Mouse (Mus musculus) hindbrain, postnatal 0 days (tissue): ENCODE measurements around the gene 2310022B05Rik. TPM values are rescaled to one million over a fixed set of nuclear protein-coding genes. Genes with fewer than 3 reads are reported as not detected.

ENCODE experiments used
- ATAC-seq: fragments of 200-750 bp; cut with Nextera tagmentation; 2 replicates; pipeline ENCODE4 v1.8.0; 2017; ENCODE audit warnings: mild to moderate bottlenecking, moderate TSS enrichment, moderate library complexity
- DNase-seq: peaks from one replicate; pipeline ENCODE4 v3.0.0-alpha.2; 2015; ENCODE audit warnings: low spot score
- H3K27ac ChIP-seq: fragments of 300-500 bp; sonication (generic); 2 replicates; pipeline ENCODE4 v1.5.1; 2014; ENCODE audit warnings: mild to moderate bottlenecking
- H3K27me3 ChIP-seq: fragments of 300-500 bp; sonication (generic); 2 replicates; pipeline ENCODE4 v1.6.1; 2014; ENCODE audit warnings: low read length, mixed read lengths; ENCODE audit not compliant: insufficient read depth
- H3K36me3 ChIP-seq: fragments of 300-500 bp; sonication (generic); 2 replicates; pipeline ENCODE4 v1.6.1; 2014; ENCODE audit warnings: low read length, mixed read lengths; ENCODE audit not compliant: insufficient read depth
- H3K4me1 ChIP-seq: fragments of 300-500 bp; sonication (generic); 2 replicates; pipeline ENCODE4 v1.6.1; 2014; ENCODE audit warnings: antibody characterized with exemption, low read length, mixed read lengths; ENCODE audit not compliant: insufficient read depth
- H3K4me2 ChIP-seq: fragments of 300-500 bp; sonication (generic); 2 replicates; pipeline ENCODE4 v1.6.1; 2014; ENCODE audit warnings: low read depth, mild to moderate bottlenecking, low read length, moderate library complexity, mixed read lengths
- H3K4me3 ChIP-seq: fragments of 300-500 bp; sonication (generic); 2 replicates; pipeline ENCODE4 v1.5.1; 2014; ENCODE audit warnings: low read length
- H3K9ac ChIP-seq: fragments of 300-500 bp; sonication (generic); replicated peaks from 2 replicates; pipeline ENCODE4 v1.6.1; 2014; ENCODE audit warnings: mild to moderate bottlenecking, low read length, moderate library complexity, mixed read lengths
- H3K9me3 ChIP-seq: fragments of 300-500 bp; sonication (generic); 2 replicates; pipeline ENCODE4 v1.6.1; 2016; ENCODE audit warnings: low read length, mixed read lengths
- CTCF ChIP-seq: IDR thresholded peaks from 2 replicates; pipeline ENCODE4 v1.5.1; 2016; ENCODE audit warnings: antibody characterized with exemption, control low read depth, low read depth
- WGBS: fragments of 180-500 bp; shearing (Covaris S2); extraction: QIAGEN DNeasy Blood & Tissue Kit; methylation state at CpG from one replicate; pipeline ENCODE4 v1.1.7; 2014; 5-methylcytosine and 5-hydroxymethylcytosine counted together
- polyA plus RNA-seq: library from polyadenylated mRNA; unstranded; fragments of >200 nt; fragmentation: Nextera tagmentation; extraction: Ambion mirVana; gene quantifications from 2 replicates; pipeline ENCODE4 v1.2.1, GENCODE M21; 2015
- total RNA-seq: library from RNA; depleted of rRNA; stranded (reverse); fragments of >200 nt; gene quantifications from 2 replicates; pipeline ENCODE4 v1.2.3, GENCODE M21; 2014; rRNA removed

The 2310022B05Rik gene
- 100 and 106 TPM in 2 replicates for total RNA-seq
- polyA plus RNA-seq = 27.0 and 30.2 TPM in 2 replicates

DNA sequence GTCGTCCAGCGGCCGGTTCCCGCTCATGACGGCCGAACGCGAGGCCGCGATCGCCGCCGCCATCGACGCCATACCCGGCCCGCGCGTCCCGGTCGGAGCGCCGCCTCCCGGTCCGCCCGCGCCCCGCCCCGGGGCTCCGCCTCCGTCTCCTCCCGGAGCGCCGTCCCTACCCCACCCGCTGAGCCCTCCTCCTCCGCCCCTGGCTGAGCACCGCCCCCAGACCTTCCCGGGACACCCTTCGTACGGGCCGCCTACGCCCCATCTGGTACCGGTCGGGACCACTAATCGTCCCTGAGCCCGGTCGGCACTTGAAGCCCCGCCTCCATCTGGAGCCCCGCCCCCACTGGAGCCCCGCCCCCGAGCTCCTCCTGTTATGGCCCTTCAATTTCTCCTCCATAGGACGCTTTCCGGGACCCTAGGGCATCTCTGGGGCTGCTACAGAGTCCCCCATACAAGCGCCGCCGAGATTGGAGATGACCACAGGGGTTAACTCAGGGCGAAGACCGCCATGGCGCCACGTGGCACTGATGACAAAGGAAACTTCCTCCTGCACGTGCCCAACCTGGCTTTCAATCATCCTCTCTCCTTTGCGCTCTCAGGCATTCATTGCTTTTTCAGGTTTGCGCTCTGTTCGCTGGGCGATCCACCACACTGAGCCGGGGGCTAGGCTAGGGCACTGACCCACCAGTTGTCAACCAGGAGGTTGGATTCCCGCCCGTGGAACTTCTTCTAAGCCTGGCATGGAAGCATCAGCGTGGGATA is at the start of gene 2310022B05Rik:
Gene 2310022B05Rik, minus strand, starts transcription at position 258 of the 762 bp plus-strand sequence.
- Histone ChIP-seq H3K9ac (peak within 1 kb of the TSS; percentile 91), H3K27ac (peak within 1 kb of the TSS; percentile 85), H3K4me2 (peak within 1 kb of the TSS; percentile 86), H3K4me3 (peak within 1 kb of the TSS; percentile 73), H3K4me1 (peaks cover 31% of the 10 kb centered on the region), H3K36me3 (no peaks in the 10 kb centered on the region), H3K27me3 (no peaks in the 10 kb centered on the region), H3K9me3 (no peaks in the 10 kb centered on the region)
- peak; percentile 83 for DNase-seq
- WGBS = under 1% methylated on average over 46 of the region's 69 CpGs
- TF ChIP-seq CTCF = no peak
- ATAC-seq = peak; percentile 91

- H3K4me1 ChIP-seq = no peaks in the 10 kb centered on the region
- H3K27me3 ChIP-seq = no peaks in the 10 kb centered on the region
- H3K27ac ChIP-seq = no peak overlapping the region
- ATAC-seq = no peak
- no peaks in the 10 kb centered on the region for H3K9me3 ChIP-seq
- 96% methylated on average over 8 of the region's 8 CpGs for WGBS
- no peak overlapping the region for H3K4me3 ChIP-seq
- no peak overlapping the region for H3K4me2 ChIP-seq
- peaks cover 29% of the 10 kb centered on the region for H3K36me3 ChIP-seq
- TF ChIP-seq CTCF = no peak
- DNase-seq = no peak
- no peak overlapping the region for H3K9ac ChIP-seq
These were observed 42.7 kb upstream of the 2310022B05Rik start for GRCm38 (mm10) chr8:124705823-124706222.

- H3K9me3 ChIP-seq = no peaks in the 10 kb centered on the region
- H3K27ac ChIP-seq = no peak overlapping the region
- no peak for DNase-seq
- H3K27me3 ChIP-seq = no peaks in the 10 kb centered on the region
- no peak for ATAC-seq
- no peak overlapping the region for H3K9ac ChIP-seq
- H3K4me1 ChIP-seq = no peaks in the 10 kb centered on the region
- 87% methylated on average over 4 of the region's 4 CpGs for WGBS
- no peak for TF ChIP-seq CTCF
- peaks cover 43% of the 10 kb centered on the region for H3K36me3 ChIP-seq
- H3K4me2 ChIP-seq = no peak overlapping the region
- no peak overlapping the region for H3K4me3 ChIP-seq
These were observed 41.2 kb upstream of the 2310022B05Rik start for GRCm38 (mm10) chr8:124704376-124704775.

DNA sequence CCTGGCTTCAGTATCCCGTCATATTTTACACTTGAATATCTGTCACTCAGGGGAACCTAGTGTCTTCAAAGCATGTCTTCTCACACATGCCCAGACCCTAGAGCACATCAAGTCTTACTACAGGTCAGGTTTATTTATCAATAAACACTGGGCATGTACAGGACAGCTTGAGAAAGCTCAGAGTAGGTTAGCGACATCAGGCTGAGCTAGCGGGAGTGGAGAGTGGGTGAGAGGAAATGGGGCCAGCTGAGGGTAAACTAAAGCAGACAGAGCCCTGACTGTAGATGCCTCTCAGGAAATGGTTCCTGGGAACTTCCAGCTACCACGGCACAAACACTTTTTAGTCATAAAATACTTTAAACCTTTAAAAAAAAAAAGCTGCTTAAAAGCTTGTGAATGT is 40.4 kb upstream of the 2310022B05Rik start:
- Histone ChIP-seq H3K27me3 (no peaks in the 10 kb centered on the region), H3K36me3 (peaks cover 41% of the 10 kb centered on the region), H3K9me3 (no peaks in the 10 kb centered on the region), H3K4me2 (no peak overlapping the region), H3K4me1 (no peaks in the 10 kb centered on the region), H3K4me3 (no peak overlapping the region), H3K9ac (no peak overlapping the region), H3K27ac (no peak overlapping the region)
- DNase-seq (no peak), ATAC-seq (no peak)
- 91% methylated on average over 4 of the region's 4 CpGs for WGBS
- TF ChIP-seq CTCF = no peak

DNA sequence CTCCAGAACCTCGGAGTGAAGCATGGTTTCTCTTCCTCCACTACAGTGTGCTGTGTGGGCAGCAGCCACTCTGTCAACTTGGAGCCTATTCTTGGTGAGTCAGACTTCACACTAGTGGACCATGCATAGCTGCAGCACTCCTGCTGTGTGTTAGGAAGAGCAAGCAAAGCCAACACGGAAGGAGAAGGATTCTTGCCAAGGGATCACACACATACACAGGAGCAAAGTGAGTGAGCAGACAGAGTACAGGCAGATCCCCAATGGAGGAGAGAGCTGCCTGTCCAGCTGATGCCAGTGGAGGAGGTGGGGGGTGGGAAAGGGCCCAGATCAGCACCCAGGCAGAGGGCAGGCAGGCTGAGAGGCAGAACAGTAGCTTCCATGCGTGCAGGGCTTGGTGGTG is 39.0 kb upstream of the 2310022B05Rik start:
- Histone ChIP-seq H3K36me3 (peaks cover 44% of the 10 kb centered on the region), H3K4me1 (no peaks in the 10 kb centered on the region), H3K4me3 (no peak overlapping the region), H3K27ac (no peak overlapping the region), H3K9me3 (no peaks in the 10 kb centered on the region), H3K4me2 (no peak overlapping the region), H3K9ac (no peak overlapping the region), H3K27me3 (no peaks in the 10 kb centered on the region)
- TF ChIP-seq CTCF = no peak
- DNase-seq = no peak
- 75% methylated on average over 3 of the region's 3 CpGs for WGBS
- no peak for ATAC-seq

DNA sequence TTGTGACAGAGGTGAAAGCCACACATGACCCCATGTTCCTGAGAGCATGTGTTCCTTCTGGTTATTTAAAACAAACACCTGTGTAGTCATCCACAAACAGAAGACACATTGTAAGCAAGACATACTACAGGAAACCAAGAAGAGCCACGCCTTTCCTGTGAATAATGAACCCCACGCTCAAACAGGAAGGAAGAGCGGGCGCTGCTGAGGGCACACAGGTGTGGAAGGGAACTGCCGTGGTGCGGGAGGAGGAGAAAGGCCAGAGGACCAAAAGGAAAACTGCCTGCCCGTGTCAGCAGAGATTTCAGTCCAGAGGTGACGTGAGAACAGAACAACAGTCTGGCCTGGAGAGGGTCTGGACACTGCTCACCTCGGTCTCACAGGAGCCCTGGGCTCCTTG is 37.9 kb upstream of the 2310022B05Rik start:
- H3K4me1 ChIP-seq = no peaks in the 10 kb centered on the region
- no peak overlapping the region for H3K4me3 ChIP-seq
- ATAC-seq (no peak), DNase-seq (no peak)
- no peak for TF ChIP-seq CTCF
- no peak overlapping the region for H3K4me2 ChIP-seq
- peaks cover 40% of the 10 kb centered on the region for H3K36me3 ChIP-seq
- H3K27me3 ChIP-seq = no peaks in the 10 kb centered on the region
- WGBS = 84% methylated on average over 9 of the region's 9 CpGs
- no peak overlapping the region for H3K27ac ChIP-seq
- no peak overlapping the region for H3K9ac ChIP-seq
- H3K9me3 ChIP-seq = no peaks in the 10 kb centered on the region

GRCm38 (mm10) chr8:124700271-124700670 is 37.1 kb upstream of the 2310022B05Rik start:
- Histone ChIP-seq H3K4me1 (no peaks in the 10 kb centered on the region), H3K9me3 (no peaks in the 10 kb centered on the region), H3K9ac (no peak overlapping the region), H3K4me2 (no peak overlapping the region), H3K36me3 (peaks cover 41% of the 10 kb centered on the region), H3K27me3 (no peaks in the 10 kb centered on the region), H3K4me3 (no peak overlapping the region), H3K27ac (no peak overlapping the region)
- 92% methylated on average over 5 of the region's 5 CpGs for WGBS
- TF ChIP-seq CTCF = no peak
- DNase-seq (no peak), ATAC-seq (no peak)
